Mouse (Mus musculus) spleen, adult 2 months (tissue): Measurements from ENCODE around the gene Shb.

Source experiments
- CTCF ChIP-seq: fragments of 200-500 bp; IDR thresholded peaks from 2 replicates; pipeline ENCODE4 v1.5.1; 2011; ENCODE audit warnings: mild to moderate bottlenecking, inconsistent platforms; ENCODE audit not compliant: insufficient read depth, insufficient read length, insufficient replicate concordance; ENCODE audit errors: extremely low read depth
- POLR2A ChIP-seq: fragments of 200-500 bp; IDR thresholded peaks from 2 replicates; pipeline ENCODE4 v1.6.1; 2011; ENCODE audit warnings: low read depth, low read length, inconsistent platforms

- TF ChIP-seq POLR2A (no peak), CTCF (no peak)
These were observed 57.4 kb downstream of the Shb start for GRCm38 (mm10) chr4:45474832-45475231.
